Mouse (Mus musculus) gastrocnemius, adult 8-10 months (tissue): Measurements from ENCODE around the gene Ebp. TPM values are rescaled to one million over a fixed set of nuclear protein-coding genes. Genes with fewer than 3 reads are reported as not detected.

Source experiments
- DNase-seq, 2 experiments: peaks; one replicate each; pipeline ENCODE4 v3.0.0; 2022; ENCODE audit warnings: low spot score in 2 of 2
- total RNA-seq, 4 experiments: library from RNA; stranded (reverse); gene quantifications; 2 replicates each; pipeline ENCODE4 v1.2.4; 2022

The Ebp gene
- total RNA-seq, 4 experiments from 2014 or later: 5.4 to 8.3 (median 7.0) TPM

DNA sequence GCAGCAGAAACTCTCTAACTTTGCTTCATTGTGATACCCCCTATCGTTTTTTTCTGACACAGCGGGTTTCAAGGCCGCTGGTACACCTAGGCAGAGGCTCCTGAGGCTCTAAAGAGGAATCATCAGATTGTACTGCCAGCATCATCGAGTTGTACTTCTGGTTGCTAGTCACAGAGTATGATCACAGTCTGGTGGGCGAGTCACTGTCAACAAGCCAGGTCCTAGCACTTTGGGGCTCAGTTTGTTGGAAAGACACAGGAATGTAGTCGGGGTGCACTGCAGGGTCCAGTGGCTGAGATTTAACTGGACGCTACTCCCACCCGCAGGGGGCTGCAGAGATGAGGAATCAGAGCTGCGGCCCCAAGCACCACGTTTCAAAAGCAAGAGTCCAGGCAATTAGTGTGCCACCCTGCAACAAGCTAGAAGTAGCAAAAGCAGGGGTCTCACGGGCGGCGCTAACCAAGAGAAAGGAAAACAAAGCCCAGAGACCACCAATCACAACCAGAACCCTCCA is 1.1 kb downstream of the Ebp start:
- DNase-seq: no peak

DNA sequence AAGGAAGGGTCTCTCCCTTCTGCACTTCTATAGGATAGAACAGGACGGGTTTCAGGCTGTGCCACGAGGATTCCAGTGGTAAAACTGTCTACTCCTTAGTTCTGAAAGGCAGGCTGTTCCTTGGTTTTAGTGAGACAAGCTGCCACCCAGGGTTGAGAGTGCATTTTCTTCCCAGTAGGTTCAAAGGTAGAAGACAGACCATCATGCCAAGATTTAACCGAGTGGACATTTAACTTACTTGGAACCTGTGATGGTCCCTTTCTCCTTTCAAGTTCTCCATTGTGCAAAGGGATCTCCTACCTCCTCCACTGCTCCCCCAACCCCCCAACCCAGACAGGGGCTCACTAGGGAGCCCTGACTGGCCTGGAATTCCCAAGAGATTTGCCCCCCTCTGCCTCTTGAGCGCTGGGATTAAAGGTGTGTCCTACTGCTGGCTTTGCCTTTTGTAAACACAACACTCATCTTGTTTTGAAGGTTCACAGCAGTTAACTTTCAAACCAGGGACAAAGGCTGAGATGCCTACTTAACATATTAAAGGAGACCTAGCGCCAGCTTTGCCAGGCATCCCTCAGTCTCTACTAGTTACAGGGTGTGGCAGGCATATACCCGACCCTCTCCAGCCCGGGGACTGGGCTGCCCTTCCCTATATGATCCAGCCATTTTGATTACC is 10.3 kb downstream of the Ebp start:
- no peak for DNase-seq

- DNase-seq: no peak
These were observed 13.7 kb downstream of the Ebp start for GRCm38 (mm10) chrX:8179646-8180045.

- DNase-seq: no peak
These were observed 14.4 kb downstream of the Ebp start for GRCm38 (mm10) chrX:8178871-8179270.

DNA sequence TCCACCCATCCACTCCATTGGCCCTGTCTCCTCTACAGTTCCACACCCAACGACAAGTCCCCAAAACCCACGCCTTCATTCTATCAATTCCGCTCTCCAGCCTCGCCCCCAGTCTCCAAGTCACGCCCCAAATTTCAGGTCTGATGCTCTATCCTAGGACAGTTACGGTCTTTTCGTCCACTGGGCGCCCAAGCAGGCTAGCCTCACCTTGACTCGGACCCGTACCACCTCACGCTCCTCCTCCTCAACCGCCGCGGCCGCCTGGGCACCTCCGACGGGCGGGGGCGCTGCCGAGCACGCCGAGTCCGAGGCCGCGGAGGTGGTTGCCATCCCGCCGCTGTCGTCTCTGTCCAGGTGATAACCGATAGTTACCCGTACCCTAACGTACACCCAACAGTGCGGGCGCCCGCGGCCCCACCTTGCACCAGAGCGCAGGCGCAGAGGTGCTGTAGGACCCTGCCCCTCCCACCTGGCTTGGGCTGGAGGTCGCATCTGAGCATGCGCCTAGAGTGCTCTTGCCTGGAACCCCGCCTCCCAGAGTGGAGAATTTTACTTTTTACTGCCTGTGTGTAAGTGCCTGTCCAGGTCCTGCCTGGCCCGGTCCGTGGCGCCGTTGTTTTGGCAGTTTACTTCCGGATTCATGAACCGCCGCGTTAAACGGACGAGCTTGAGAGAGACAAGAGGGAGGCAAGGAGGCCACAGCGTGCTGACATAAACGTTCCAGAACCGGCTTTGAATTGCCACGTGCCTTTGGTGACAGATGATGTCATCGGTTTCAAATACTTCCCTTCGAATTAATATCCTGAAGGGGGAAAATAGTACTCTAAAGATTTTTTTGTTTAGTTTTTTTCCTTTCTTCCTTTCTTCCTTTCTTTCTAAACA is 17.6 kb downstream of the Ebp start, which contains the start of gene Tbc1d25:
Tbc1d25 (minus strand) TSS at position 678 of the 882 bp plus-strand sequence.
- DNase-seq: peak; percentile 77 to 82

DNA sequence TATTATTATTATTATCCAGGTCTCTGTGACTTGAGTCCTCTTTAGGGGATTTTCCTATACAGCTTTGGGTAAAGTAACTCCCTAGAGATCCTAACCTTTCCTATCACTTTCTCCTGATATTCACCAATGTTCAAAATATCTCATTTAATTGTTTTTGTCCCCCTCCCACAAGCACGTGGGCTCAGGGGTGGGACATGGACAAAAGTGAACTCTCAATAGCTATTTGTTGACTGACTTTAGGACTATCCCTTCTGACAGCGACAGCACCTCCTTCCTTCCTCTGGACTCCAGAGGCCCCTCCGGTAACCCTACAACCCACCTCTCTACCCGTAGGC is 18.2 kb downstream of the Ebp start:
- no peak for DNase-seq

DNA sequence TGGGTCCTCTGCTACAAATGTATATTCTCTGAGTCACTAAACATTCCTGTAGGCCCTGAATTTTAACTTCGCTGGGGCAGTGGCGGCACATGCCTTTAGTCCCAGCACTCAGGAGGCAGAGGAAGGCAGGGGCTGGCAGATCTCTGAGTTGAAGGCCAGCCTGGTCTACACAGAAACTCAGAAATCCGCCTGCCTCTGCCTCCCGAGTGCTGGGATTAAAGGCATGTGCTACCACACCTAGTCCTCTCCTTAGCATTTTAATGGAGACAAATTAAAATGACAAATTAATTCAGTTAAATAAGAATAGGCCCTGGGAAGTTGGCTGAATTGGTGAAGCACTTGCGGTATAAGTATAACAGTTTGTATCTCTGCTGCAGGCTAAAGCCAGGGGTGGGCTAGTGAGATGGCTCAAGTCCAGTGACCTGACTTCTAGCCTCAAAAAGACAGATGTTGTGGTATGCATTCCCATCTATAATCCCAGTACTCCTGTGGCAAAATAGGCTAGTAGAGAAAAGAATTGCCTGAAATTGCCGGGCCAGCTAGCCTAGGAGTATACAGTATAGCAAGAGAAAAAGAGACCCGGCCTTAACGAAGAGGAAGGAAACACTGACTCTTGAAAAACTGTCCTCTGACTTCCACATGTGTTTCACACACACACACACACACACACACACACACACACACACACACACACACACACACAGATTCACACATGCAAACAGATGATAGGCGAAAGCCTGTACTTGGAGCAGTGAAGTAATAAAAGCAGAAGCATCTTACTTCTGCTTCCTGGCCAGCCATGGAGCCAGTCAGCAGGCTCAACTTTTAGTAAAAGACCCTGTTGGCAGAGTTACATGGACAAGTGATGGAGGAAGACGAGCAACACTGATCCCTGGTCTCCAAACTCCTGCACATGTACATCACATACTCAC is 25.3 kb downstream of the Ebp start:
- no peak for DNase-seq

DNA sequence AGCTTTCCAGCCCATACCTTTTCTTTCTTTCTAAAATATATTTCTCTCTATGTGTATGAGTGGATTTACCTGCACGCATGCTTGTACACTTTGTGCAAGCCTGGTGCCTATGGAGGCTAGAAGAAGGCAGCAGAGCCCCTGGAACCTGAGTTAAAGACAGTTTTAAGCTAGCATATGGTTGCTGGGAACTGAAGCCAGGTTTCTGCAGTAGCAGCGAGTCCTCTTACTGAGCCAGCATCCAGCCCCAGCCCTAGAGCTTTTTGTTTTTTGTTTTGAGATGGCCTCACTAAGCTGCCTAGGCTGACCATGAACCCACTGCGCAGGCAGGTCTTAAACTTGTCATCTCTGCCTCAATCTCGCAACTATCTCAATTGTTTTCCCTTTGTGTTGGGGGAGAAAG is 28.8 kb downstream of the Ebp start:
- DNase-seq: no peak

DNA sequence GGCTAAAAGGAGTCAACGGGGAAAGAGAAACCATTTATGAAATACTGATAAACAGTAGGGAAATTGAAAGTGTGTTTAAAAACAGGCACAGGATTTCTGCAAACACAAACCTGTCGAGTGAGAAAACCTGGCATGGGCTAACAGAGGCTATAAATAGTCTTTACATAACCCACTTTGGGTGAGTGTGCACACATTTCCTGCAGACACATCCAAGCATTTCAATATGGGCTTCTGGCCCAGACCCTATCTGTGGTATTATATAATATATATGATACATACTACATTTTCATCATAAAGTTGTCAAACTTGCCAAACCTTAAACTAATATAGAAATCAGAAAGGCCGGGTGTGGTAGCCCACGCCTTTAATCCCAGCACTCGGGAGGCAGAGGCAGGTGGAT is 30.2 kb downstream of the Ebp start:
- no peak for DNase-seq

DNA sequence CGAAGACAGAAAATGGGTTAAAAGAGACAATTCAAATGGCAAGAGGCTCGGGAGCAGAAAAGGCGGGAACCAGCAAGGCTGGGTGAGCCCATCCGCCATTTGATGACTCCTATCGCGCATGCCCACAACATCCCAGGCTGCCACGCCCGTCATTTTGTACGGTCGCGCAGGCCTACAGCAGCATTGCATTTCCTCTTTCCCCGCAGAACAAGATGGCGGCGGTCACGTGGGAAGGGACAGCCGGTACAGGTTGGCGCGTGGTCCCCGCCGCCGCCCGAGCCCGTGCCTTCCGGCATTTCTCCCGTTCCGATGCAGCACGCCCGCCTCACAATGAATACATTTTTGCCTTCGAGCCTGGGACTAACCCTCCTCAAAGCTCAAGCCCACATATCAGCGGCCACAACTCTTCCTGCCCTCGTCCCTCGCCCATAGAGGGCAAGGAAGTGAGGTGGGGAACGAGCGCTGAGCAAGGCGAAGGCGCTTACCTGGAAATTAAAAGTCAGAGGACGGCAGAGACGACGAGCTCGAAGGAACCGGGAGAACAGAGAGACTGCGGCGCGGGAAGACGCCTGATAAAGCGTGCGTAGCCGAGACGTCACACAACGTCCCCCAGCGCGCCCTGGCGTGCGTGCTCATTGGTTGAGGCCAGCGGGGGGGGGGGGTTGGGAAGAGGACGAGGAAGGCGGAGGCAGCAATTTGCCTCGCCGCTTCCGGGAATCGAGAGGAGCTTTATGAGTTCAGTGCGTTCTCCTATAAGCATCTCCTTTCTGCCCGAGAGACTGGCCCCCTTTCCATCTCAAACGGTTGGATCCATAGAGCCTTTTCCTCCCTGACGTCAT is 47.9 kb downstream of the Ebp start, which contains the start of gene Rbm3:
Rbm3 (minus strand) TSS at position 728 of the 839 bp plus-strand sequence.
- peak; percentile 74 to 81 for DNase-seq

- no peak for DNase-seq
These were observed 49.6 kb downstream of the Ebp start for GRCm38 (mm10) chrX:8143750-8144149.

- no peak for DNase-seq
These were observed 50.4 kb downstream of the Ebp start for GRCm38 (mm10) chrX:8142948-8143347.

- DNase-seq: no peak
These were observed 52.3 kb downstream of the Ebp start for GRCm38 (mm10) chrX:8141058-8141457.

- no peak for DNase-seq
These were observed 52.9 kb downstream of the Ebp start for GRCm38 (mm10) chrX:8140446-8140845.

GRCm38 (mm10) chrX:8139480-8139879 is 53.8 kb downstream of the Ebp start:
- DNase-seq: no peak

DNA sequence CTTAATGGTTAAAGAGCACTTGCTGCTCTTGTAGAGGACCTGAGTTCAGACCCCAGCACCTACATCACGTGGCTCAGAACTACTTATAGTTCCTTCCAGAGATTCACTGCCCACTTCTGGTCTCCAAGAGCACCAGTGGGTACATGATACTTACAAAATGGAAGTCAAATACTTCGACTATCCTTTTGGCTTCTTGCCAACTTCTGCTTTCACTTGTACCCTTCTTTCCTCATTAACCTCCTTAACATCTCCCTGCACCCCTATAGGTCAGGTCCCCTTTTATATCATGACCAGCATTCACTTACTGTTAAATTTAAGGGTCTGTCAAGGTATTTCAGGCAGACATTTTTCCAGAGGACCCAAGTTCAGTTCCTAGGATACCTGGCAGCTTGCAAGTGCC is 57.4 kb downstream of the Ebp start:
- DNase-seq: no peak
